Mouse (Mus musculus): ENCODE results near the gene Dgka. TPM values are rescaled to one million over a fixed set of nuclear protein-coding genes. Genes with fewer than 3 reads are reported as not detected.
A peak's percentile ranks its signal among the peaks of the same experiment; 100 is the strongest.
"Not testable (repeated sequence)": the region's sequence is repeated elsewhere in the genome, so short reads cannot be mapped to it uniquely, and the experiment has no call there.

The Dgka gene
- polyA plus RNA-seq, 1 experiment from 2014 or later, result 6.9 TPM

DNA sequence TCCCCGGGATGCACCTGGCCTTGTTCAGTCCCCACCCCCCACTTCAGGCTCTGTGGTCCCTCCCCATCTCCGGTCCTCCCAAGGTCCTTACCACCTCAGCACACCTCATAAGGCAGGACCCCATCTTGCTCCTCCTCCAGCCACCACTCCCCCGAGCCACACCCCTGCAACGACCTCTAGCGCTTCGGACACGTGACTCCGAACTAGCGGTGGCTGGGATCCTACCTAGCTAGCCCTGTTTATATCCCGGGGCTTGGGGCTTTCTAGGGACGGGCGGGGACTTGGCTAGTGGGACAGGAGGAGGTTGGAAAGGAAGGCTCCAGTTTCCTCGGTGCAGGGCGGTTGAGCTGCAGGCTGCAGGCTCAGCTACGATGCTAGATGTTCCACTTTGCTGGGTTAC, 7.2 kb downstream of the Dgka start:
- Histone ChIP-seq H3K4me2 (peak overlapping the region; percentile 49), H3K4me3 (ENCODE audit: low read depth, low read length) (no peak overlapping the region)

DNA sequence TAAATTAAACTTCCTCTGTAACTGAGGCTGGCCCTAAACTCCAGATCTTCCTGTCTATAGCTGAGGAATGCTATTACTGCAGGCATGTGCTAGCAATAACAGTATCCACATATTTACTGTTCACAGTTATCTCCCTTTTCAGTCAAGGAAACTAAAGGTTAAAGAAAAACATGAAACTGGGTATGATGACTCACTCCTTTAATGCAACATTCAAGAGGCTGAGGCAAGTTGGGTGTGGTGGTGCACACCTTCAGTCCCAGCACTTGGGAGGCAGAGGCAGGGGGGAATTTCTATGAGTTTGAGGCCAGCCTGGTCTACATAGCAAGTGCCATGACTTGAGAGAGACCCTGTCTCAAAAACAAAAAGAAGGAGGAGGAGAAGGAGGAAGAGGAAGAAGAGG, 12.7 kb downstream of the Dgka start:
- TF ChIP-seq CTCF (IDR thresholded peaks at IDR 0.05; ENCODE audit: low read depth), result no peak
- Histone ChIP-seq H3K36me3 (ENCODE audit: insufficient read depth) (no peaks in the 10 kb centered on the region), H3K9me3 (ENCODE audit: low read depth, low read length) (no peaks in the 10 kb centered on the region), H3K9ac (no peak overlapping the region), H3K4me3 (ENCODE audit: low read depth, low read length) (no peak overlapping the region), H3K4me2 (no peak overlapping the region), H3K27ac (ENCODE audit: low read depth) (no peak overlapping the region), H3K4me1 (ENCODE audit: insufficient read depth) (no peaks in the 10 kb centered on the region), H3K27me3 (ENCODE audit: insufficient read depth, low read length) (no peaks in the 10 kb centered on the region)
- DNase-seq (no peak), ATAC-seq (ENCODE audit: insufficient read depth) (no peak)

More for the DNA sequence above, 7.2 kb downstream of the Dgka start:
- no peak for DNase-seq
- Histone ChIP-seq H3K9me3 (ENCODE audit: low read depth, low read length) (no peaks in the 10 kb centered on the region), H3K27ac (ENCODE audit: low read depth) (no peak overlapping the region), H3K9ac (no peak overlapping the region), H3K27me3 (ENCODE audit: insufficient read depth, low read length) (peaks cover 5% of the 10 kb centered on the region; the same call in 1 of the 2 replicates), H3K36me3 (ENCODE audit: insufficient read depth) (no peaks in the 10 kb centered on the region), H3K4me1 (ENCODE audit: insufficient read depth) (no peaks in the 10 kb centered on the region)
- ATAC-seq (ENCODE audit: insufficient read depth), result peak; percentile 45; the same call in 1 of the 2 replicates
- 2% methylated on average over 15 of the region's 15 CpGs for WGBS
- no peak for TF ChIP-seq CTCF (IDR thresholded peaks at IDR 0.05; ENCODE audit: low read depth)

DNA sequence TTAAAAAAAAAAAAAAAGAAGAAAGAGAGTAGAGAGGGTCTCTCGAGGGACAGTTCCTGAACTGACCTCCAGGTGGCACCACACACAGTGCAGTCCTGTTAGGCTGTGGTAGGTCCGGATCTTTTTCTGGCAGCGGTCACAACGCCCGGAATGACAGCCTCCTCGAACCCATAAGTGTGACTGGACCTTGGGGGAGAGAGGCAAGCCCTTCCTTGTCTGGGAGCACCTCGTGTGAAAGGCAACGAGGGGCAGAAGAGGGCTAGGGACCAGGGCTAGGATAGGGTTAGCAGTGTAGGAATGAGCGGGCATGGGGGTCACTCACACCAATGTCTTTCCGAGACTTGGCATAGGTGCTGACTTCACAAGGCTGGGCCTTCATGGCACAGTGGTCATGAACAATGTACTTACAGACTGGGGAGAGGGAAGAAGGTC, 13.6 kb downstream of the Dgka start:
- H3K9me3 ChIP-seq (ENCODE audit: low read depth, low read length), result no peaks in the 10 kb centered on the region
- ATAC-seq (ENCODE audit: insufficient read depth), result peak; percentile 74
- no peaks in the 10 kb centered on the region for H3K4me1 ChIP-seq (ENCODE audit: insufficient read depth)
- no peaks in the 10 kb centered on the region for H3K27me3 ChIP-seq (ENCODE audit: insufficient read depth, low read length)
- peak; percentile 88 for TF ChIP-seq CTCF (IDR thresholded peaks at IDR 0.05; ENCODE audit: low read depth)
- 19% methylated on average over 10 of the region's 10 CpGs for WGBS
- DNase-seq, result peak; percentile 92
- no peak overlapping the region for H3K4me3 ChIP-seq (ENCODE audit: low read depth, low read length)
- no peak overlapping the region for H3K27ac ChIP-seq (ENCODE audit: low read depth)
- no peaks in the 10 kb centered on the region for H3K36me3 ChIP-seq (ENCODE audit: insufficient read depth)
- H3K4me2 ChIP-seq, result 0 out of 2 replicates have a peak overlapping the region, but pooled peaks have one; percentile 20
- H3K9ac ChIP-seq, result no peak overlapping the region

DNA sequence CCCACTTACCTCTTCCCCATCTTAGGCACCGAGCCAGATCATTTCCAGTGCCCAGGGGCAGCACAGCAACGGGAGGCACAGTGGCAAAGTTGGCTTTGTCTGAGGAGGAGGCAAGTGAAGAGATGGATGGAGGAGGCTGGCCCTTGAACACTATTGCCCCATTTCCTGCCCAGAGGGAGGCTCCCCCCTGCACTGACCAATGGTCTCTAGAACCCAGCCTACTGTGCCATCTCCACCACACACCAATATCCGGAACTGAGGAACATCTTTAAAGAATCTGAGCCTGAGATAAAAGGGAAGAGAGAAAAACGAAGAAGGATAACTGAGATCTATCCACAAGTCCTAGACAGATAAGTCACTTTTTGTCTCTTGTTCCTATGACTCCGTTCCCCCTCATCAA, 16.6 kb downstream of the Dgka start:
- 78% methylated on average over 5 of the region's 5 CpGs for WGBS
- Histone ChIP-seq H3K4me2 (no peak overlapping the region), H3K27me3 (ENCODE audit: insufficient read depth, low read length) (no peaks in the 10 kb centered on the region), H3K4me1 (ENCODE audit: insufficient read depth) (no peaks in the 10 kb centered on the region), H3K9ac (no peak overlapping the region), H3K4me3 (ENCODE audit: low read depth, low read length) (no peak overlapping the region), H3K36me3 (ENCODE audit: insufficient read depth) (no peaks in the 10 kb centered on the region), H3K27ac (ENCODE audit: low read depth) (no peak overlapping the region), H3K9me3 (ENCODE audit: low read depth, low read length) (no peaks in the 10 kb centered on the region)
- TF ChIP-seq CTCF (IDR thresholded peaks at IDR 0.05; ENCODE audit: low read depth), result no peak
- DNase-seq (no peak), ATAC-seq (ENCODE audit: insufficient read depth) (no peak)

DNA sequence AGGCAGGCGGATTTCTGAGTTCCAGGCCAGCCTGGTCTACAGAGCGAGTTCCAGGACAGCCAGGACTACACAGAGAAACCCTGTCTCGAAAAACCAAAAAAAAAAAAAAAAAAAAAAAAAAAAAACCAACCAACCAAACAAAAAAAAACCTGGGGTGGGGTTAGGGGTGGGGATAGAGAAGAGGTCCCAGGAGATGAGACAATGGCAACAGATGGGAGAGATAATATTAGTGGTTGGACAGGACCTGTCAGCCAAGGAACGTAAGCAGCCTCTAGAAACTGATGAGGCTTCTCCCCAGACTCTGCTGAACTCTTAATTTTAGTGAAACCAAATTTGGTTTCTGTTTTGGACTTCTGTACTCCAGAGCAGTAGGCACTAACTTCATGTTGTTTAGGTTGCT, 19.2 kb downstream of the Dgka start:
- not testable (repeated sequence) for ATAC-seq (ENCODE audit: insufficient read depth); H3K9me3 ChIP-seq (ENCODE audit: low read depth, low read length); H3K4me1 ChIP-seq (ENCODE audit: insufficient read depth); H3K4me2 ChIP-seq; H3K4me3 ChIP-seq (ENCODE audit: low read depth, low read length); H3K9ac ChIP-seq; DNase-seq; H3K36me3 ChIP-seq (ENCODE audit: insufficient read depth); H3K27me3 ChIP-seq (ENCODE audit: insufficient read depth, low read length); H3K27ac ChIP-seq (ENCODE audit: low read depth)
- 82% methylated on average over 3 of the region's 4 CpGs for WGBS

DNA sequence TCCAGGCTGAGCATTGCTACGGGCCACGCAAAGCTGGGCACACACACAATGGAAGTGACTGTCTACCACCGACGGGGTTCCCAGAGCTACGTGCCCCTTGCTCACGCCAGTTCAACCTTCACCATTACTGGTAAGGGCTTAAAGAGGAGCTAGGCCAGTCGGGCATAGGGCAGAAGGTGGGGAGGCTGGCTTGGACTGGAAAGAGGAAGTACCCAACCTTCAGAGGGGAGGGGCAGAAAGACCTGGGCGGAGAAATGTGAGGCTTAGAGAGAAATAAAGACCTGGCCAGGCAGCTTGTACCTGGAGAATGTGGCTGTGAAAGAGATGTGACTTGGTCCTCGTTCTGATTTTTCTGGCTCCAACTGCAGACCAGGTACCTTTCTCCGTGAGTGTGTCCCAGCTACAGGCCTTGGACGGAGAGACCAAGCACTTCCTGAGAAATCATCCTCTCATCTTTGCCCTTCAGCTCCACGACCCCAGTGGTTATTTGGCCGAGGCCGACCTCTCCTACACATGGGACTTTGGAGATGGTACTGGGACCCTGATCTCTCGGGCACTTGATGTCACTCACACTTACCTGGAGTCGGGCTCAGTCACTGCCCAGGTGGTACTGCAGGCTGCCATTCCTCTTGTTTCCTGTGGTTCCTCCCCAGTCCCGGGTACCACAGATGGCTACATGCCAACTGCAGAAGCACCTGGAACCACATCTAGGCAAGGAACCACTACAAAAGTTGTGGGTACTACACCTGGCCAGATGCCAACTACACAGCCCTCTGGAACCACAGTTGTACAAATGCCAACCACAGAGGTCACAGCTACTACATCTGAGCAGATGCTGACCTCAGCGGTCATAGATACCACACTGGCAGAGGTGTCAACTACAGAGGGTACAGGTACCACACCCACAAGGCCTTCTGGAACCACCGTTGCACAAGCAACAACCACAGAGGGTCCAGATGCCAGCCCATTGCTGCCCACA, 28.8 kb downstream of the Dgka start:
- Histone ChIP-seq H3K36me3 (ENCODE audit: insufficient read depth) (no peaks in the 10 kb centered on the region), H3K27ac (ENCODE audit: low read depth) (no peak overlapping the region), H3K4me3 (ENCODE audit: low read depth, low read length) (no peak overlapping the region), H3K9me3 (ENCODE audit: low read depth, low read length) (no peaks in the 10 kb centered on the region), H3K9ac (no peak overlapping the region), H3K4me1 (ENCODE audit: insufficient read depth) (no peaks in the 10 kb centered on the region), H3K27me3 (ENCODE audit: insufficient read depth, low read length) (no peaks in the 10 kb centered on the region), H3K4me2 (no peak overlapping the region)
- WGBS, result 80% methylated on average over 19 of the region's 19 CpGs
- TF ChIP-seq CTCF (IDR thresholded peaks at IDR 0.05; ENCODE audit: low read depth), result no peak
- no peak for ATAC-seq (ENCODE audit: insufficient read depth)
- DNase-seq, result no peak

DNA sequence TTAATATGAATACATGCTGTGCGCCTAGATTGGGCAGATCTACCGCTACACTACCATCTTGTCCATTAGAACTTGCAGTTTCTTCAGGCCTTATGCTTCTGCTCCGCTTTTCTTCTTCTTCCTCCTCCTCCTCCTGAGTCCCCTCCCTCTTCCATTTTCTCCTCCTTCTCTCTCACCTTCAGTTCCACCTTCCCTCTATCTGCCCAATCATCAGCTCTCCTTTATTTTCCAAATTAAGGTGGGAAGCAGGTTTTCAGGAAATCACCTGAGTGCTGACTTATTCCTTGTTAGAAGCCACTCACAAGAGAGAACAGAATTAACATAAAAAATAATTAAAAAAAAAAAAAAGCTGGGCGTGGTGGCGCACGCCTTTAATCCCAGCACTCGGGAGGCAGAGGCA, 33.3 kb downstream of the Dgka start:
- H3K36me3 ChIP-seq (ENCODE audit: insufficient read depth); H3K9me3 ChIP-seq (ENCODE audit: low read depth, low read length); H3K27ac ChIP-seq (ENCODE audit: low read depth); H3K9ac ChIP-seq; H3K4me3 ChIP-seq (ENCODE audit: low read depth, low read length); H3K27me3 ChIP-seq (ENCODE audit: insufficient read depth, low read length); H3K4me2 ChIP-seq; H3K4me1 ChIP-seq (ENCODE audit: insufficient read depth); DNase-seq; ATAC-seq (ENCODE audit: insufficient read depth): not testable (repeated sequence)
- 91% methylated on average over 7 of the region's 7 CpGs for WGBS

All from lung, embryonic 14.5 days (tissue).